Mouse (Mus musculus) CH12.LX (cell line): Measurements from ENCODE around the gene Vmn1r85.

ENCODE experiments used
- CTCF ChIP-seq, 2 experiments: IDR thresholded peaks in 1 of 2; conservative IDR thresholded peaks in 1 of 2; 2 replicates each; pipeline ENCODE4 v1.5.1; 2011 to 2012; ENCODE audit warnings: low read depth in 2 of 2, low read length in 2 of 2, improper control_type of control experiment in 1 of 2, inconsistent platforms in 1 of 2, mild to moderate bottlenecking in 1 of 2, moderate library complexity in 1 of 2
- ETS1 ChIP-seq: conservative IDR thresholded peaks from 2 replicates; pipeline ENCODE4 v1.6.1; 2012; ENCODE audit warnings: low read depth, mild to moderate bottlenecking, inconsistent platforms, low read length, improper control_type of control experiment, moderate library complexity
- MXI1 ChIP-seq: IDR thresholded peaks from 2 replicates; pipeline ENCODE4 v1.6.1; 2011; ENCODE audit warnings: mild to moderate bottlenecking, low read depth, low read length, improper control_type of control experiment
- NRF1 ChIP-seq: IDR thresholded peaks from 2 replicates; pipeline ENCODE4 v1.6.1; 2014; ENCODE audit warnings: low read depth, mild to moderate bottlenecking, inconsistent platforms, low read length, improper control_type of control experiment, moderate library complexity
- POLR2A ChIP-seq: IDR thresholded peaks from 2 replicates; pipeline ENCODE4 v1.6.1; 2011; ENCODE audit warnings: low read depth, mild to moderate bottlenecking, improper control_type of control experiment, low read length
- RAD21 ChIP-seq: IDR thresholded peaks from 2 replicates; pipeline ENCODE4 v1.6.1; 2011; ENCODE audit warnings: low read depth, mild to moderate bottlenecking, low read length, improper control_type of control experiment, moderate library complexity
- TBP ChIP-seq: conservative IDR thresholded peaks from 2 replicates; pipeline ENCODE4 v1.6.1; 2011; ENCODE audit warnings: low read depth, low read length, improper control_type of control experiment
- ZNF384 ChIP-seq: IDR thresholded peaks from 2 replicates; pipeline ENCODE4 v1.6.1; 2012; ENCODE audit warnings: low read depth, low read length, improper control_type of control experiment, inconsistent platforms

DNA sequence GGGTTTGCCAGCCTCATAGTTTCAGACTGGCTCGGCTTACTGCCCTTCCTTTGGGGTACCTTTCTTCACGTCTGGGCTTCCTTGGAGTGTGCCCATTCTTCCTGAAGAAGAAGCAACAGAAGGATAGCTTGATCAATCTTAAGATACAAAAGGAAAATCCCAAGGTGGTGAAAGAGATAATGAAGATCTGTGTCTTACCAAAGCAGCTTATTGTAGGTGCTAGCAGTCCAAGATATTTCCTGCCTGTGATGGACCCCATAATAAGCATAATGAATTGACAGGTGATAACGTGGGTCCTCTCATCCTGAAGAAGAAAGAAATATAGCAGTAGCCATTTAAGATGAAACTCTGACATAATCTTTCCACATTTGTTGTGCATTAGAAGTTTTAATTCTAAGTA, at the start of gene Vmn1r85:
- TF ChIP-seq RAD21 (no peak), NRF1 (no peak), MXI1 (no peak), ZNF384 (no peak), POLR2A (no peak), TBP (no peak), CTCF (conservative IDR thresholded peaks at IDR 0.05 in 1 of 2, IDR thresholded peaks at IDR 0.05 in 1 of 2; ENCODE audit: low read depth in 2 of 2, low read length in 2 of 2) (no peak), ETS1 (no peak)
